Mouse (Mus musculus): ENCODE results near the gene Mrpl54. TPM values are rescaled to one million over a fixed set of nuclear protein-coding genes. Genes with fewer than 3 reads are reported as not detected.

The Mrpl54 gene
- 130 and 158 TPM in 2 replicates for total RNA-seq (2014; fragmentation: Nextera tagmentation)
- total RNA-seq (2017): 157 and 212 TPM in 2 replicates

DNA sequence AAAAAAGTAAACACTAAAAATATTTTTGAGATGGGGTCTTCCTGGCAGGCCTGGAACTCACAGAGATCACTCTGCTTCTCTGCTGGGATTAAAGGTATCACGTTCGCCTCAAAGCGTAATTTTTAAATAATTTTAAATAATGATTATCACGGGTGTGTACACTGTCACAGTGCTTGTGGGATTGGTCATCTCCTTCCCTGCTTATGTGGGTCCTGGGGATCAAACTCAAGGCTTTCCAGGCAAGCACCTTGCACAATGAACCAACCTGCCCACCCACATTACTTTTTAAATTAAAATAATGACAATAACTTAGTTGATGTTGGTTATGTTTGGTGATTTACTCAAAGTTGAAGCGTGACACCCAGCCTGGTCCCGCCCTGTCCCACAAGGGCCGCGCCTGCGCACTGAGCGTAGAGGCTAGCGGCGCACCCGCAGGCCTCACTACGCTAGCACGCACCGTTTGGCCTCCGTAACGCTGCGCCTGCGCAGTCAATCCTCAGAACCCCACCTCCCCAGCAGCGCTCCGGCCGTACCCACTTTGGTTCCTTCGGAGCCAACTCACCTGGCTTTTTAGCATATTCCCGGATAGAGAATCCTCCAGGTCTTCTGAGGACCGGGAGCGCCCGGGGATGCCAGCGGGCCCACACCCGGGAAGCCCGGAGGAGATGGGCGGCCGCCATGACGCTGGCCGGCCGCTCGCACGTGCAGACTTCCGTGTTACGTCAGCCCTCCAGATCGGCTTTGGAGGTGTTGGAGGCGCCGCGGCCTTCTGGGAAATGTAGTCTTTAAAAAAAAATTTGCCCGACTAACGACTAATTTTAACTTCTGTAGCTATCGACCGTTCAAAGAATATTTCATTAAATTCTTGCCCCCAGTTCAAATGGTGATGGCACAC, at the start of gene Mrpl54, which contains the start of gene Apba3:
Gene Mrpl54, minus strand, starts transcription at position 724 of the 895 bp plus-strand sequence.
Gene Apba3, plus strand, starts transcription at position 750 of the 895 bp plus-strand sequence.
- peak; percentile 76 for ATAC-seq (replicated peaks; ENCODE audit: low FRiP score, low TSS enrichment, poor library complexity, severe bottlenecking)

DNA sequence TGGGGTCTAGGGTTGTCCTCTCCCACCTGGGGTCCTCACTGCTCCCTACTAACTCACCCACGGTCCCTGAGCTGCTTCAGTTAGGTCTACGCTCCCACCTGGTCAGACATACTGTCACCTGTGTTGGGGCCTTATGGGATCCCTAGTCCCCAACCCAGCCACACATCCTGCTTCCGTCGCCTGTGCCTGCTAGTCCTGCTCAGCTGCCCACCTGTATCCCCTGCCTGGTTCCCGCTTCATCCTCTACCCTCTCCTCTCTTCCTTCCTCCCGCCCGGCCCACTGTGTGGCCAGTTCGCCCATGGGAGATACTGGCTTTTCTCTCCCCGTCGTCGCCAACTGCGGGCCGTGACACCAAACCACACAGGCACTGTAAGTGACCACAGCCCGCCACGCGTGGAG, 48.9 kb upstream of the Mrpl54 start:
- ATAC-seq (replicated peaks; ENCODE audit: low FRiP score, low TSS enrichment, poor library complexity, severe bottlenecking): no peak

DNA sequence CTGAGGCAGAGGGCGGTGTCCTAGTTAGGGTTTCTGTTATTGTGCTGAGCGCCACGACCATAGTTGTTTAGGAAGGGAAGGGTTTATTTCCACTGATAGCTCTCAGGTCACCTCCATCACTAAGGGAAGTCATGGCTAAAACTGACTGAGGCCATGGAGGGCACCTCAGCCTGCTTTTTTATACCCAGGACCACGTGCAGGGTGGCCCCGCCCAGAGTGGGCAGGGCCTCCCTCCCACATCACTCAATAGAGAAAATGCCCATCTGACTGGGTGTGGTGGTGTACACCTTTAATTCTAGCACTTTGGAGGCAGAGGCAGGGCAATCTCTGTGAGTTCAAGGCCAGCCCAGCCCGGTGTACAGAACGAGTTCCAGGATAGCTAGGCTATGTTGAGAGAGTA, 47.5 kb upstream of the Mrpl54 start:
- ATAC-seq (replicated peaks; ENCODE audit: low FRiP score, low TSS enrichment, poor library complexity, severe bottlenecking): no peak

DNA sequence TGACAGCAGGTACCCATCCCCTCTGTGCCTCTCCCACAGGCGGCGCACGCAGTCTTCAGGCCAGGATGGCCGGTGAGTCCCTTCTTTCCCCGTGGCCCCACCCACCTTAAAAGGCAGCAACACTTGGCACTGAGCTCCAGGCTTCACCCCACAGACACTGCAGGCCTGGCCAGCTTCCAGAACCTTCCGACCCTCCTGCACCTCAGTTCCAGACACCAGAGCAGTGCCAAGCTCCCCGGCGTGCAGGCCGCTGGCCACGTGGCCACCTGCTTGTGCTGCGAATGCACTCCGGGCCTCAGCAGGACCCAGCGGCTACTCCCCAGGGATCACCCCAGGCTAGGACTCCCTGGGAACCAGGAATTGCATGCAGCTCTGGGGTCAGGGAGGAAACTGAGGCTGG, 46.8 kb upstream of the Mrpl54 start:
- ATAC-seq (replicated peaks; ENCODE audit: low FRiP score, low TSS enrichment, poor library complexity, severe bottlenecking): no peak

DNA sequence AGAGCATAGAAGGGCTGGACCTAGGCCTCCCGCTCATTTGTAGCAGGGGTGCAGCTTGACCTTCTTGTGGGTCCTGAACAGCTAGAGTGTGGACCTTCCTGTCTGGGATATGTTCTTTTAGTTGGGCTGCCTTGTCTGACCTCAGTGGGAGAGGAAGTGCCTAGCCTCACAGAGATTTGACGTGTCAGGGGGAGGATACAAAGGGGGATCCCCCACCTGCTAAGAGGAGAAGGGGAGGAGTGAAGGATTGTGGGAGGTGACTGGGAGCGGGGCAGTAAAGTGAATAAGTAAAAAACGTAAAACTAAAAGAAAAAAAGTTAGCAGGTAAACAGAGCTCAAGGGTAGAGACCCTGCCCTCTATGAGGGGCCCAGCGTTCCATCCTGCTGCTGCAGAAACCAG, 42.8 kb upstream of the Mrpl54 start:
- no peak for ATAC-seq (replicated peaks; ENCODE audit: low FRiP score, low TSS enrichment, poor library complexity, severe bottlenecking)

DNA sequence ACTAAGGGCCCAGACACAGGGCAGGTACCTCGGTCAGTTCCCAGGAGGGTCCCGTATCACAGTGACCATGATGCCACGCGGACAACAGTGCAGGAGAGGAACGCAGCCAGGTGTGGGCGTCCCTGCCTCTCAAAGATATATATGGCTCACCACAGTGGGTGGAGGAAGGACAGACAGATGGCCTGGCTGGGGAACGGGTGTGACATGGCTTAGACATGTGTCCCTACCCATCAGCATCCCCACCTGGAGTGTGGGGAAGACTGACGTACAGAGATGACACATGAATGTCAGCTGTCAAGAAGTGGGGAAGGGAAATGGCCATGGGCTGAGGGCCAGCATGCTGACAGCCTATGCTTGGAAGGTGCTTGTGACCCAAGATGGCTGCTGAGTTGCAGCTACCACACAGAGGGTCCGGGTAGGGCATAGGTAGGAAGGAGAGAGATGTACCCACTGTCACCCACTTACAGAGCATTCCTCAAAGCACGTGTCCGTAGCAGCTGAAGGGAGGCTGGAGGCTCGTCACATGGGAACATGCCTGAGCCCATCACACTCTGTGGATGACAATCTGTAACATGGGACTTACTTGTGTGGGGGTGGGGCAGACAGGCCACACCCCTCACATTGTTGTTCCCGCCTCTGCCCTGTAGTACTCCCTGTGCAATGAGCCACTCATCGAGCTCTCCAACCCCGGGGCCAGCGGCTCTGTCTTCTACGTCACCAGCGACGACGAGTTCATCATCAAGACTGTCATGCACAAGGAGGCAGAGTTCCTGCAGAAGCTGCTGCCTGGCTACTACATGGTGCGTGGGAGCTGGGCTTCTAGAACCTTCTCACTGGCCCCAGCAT, 40.3 kb upstream of the Mrpl54 start:
- no peak for ATAC-seq (replicated peaks; ENCODE audit: low FRiP score, low TSS enrichment, poor library complexity, severe bottlenecking)

DNA sequence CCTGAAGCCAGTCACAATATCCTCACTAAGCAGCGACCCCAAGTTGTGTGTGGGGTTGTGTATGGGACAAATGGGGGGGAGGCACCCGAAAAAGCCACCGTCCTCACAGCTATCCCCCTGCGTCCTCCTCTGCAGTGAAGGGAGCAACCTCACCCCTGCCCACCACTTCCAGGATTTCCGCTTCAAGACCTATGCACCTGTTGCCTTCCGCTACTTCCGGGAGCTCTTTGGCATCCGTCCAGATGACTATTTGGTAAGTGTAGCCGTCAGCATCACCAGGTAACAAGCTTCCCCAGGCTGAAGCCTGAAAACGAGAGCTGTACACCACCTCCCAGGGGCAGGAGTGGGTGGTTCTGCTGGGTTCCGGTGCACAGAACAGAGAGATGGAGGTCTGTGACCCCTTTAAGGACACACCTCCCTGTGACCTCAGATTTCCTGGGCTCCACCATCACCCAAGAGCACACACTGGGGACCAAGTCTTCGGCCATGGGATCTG, 39.5 kb upstream of the Mrpl54 start:
- no peak for ATAC-seq (replicated peaks; ENCODE audit: low FRiP score, low TSS enrichment, poor library complexity, severe bottlenecking)

DNA sequence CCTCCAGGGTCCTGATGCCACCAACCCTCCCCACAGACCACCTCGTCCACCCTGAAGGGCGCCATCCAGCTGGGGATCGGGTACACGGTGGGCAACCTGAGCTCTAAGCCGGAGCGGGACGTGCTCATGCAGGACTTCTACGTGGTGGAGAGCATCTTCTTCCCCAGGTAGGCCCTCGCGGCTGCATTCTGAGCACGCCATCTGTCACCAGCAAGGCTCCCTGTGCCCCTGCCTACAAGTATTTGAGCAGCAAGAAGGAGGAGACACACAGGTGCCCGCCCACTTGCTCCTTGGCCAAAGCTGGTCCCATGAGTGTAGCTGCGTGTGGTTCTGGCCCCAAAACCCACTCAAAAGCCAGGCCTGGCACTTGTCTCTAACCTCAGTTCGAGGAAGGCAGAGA, 38.9 kb upstream of the Mrpl54 start:
- ATAC-seq (replicated peaks; ENCODE audit: low FRiP score, low TSS enrichment, poor library complexity, severe bottlenecking): no peak

DNA sequence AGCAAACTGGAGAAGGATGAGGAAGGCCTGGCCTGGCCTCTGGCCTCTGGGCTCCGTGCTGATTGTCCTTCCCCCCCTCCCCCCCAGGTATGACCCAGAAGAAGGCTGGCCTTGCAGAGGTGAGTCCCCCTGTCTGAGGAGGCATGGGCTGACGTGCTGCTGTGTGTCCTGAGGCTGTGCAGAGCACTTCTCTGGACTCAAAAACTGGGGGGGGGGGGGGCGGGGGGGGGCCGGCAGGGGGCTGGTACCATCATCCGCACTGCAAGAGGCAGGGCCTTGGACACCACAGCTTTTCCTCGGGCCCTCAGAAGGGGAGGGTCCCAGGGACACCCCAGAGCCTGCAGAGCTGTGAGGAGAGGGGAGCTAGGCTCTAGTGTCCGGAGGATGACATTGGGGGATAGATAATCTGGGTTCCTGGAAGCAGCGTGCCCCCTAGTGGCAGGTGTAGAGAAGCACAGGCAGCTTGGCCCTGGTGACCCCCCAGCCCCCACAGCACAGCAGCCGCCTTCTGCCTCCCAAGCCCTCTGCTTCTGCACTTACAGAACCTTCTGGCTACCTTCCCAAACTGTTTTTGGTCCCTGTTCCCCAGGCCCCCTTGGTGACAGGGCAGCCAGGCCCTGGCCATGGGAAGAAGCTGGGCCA, 38.0 kb upstream of the Mrpl54 start:
- peak; percentile 75 for ATAC-seq (replicated peaks; ENCODE audit: low FRiP score, low TSS enrichment, poor library complexity, severe bottlenecking)

DNA sequence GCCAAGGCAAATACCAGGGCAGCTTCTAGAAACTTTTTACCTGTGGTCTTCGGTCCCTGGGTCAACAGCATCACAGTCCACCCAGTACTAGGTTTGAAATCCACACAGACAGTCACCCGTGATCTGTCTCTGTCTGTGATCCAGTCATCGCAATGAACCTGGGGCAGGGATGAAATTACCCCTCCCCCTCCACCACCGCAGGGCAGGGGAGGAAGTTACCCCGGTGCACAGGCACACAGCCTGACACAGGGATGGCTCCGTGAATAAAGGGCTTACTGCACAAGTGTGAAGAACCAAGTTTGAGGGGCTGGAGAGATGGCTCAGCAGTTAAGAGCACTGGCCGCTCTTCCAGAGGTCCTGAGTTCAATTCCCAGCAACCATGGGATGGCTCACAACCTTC, 37.0 kb upstream of the Mrpl54 start:
- ATAC-seq (replicated peaks; ENCODE audit: low FRiP score, low TSS enrichment, poor library complexity, severe bottlenecking): no peak

DNA sequence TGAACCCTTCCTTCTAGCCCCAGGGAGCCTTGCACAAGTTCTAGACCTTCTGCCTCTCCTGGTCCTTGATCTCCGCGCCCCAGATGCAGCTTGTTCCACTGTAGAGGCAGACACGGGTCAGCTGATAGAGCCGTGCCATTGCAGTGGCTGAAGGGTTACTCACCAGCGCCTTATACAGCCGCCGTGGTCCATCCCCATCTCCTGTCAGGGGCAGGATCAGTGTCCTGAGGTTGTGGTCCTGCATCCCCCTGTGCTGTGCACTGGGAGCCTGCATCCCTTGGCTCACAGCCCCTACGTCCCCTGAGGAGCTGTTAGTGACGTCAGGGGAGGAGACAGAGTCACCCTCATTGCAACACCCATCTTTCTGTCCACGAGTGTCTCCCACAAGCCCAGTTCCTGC, 36.5 kb upstream of the Mrpl54 start:
- no peak for ATAC-seq (replicated peaks; ENCODE audit: low FRiP score, low TSS enrichment, poor library complexity, severe bottlenecking)

DNA sequence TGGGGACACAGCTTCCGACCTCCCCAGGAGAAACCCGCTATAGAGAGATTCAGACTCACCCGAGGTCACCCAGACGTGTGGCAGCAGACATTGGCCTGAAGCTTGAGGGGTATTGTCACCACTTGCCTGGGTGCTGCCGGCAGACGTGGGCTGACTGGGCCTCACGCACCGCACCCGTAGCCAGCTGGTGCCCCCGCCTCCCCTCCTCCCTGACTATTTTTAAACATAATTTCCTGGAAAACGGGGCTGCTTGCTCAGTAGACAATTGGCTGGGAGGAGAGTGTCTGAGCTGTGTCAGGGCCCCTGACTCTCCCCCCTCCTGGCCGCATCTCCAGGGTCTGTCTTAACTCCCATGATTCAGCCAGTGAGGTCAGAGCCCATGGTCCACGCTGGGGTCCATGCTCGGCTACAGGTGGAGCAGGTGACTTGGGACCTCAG, 36.1 kb upstream of the Mrpl54 start:
- ATAC-seq (replicated peaks; ENCODE audit: low FRiP score, low TSS enrichment, poor library complexity, severe bottlenecking): no peak

DNA sequence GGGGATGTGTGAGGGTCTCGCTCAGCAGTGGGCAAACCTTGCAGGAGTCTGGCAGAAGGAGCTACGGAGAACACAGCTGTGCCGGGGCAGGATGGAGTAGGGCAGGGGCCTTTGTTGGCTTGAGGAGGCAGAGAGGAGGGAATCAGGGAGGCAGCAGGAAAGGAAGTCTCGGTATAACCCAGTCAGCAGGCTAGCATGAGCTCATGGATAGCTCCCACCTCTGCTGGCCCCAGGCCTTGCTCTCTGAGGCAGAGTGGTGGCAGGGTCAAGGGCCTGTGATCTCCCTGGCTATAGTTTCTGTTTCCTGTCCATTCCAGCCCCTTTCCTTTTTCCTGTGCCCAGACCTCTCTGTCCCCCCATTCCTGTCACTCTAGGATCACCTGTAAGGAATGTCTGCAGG, 35.6 kb upstream of the Mrpl54 start:
- no peak for ATAC-seq (replicated peaks; ENCODE audit: low FRiP score, low TSS enrichment, poor library complexity, severe bottlenecking)

DNA sequence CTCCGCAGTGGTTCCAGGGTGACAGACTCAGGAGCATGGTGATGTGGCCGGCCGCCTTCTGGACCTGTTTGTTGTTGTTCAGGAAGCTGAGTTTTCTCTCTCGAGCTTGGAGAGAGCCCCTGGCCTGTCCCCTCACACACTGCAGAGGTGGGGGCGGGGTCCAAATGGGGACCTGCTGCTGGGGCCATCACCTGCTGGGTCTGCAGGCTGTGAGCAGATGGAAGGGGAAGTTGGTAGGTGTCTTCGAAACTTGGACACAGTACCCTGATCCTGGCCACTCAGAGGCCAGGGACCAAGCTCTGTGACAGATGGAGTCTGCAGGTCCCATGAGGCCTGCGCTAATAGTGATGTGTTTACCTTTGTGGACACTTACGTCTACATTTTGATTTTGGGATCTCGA, 34.6 kb upstream of the Mrpl54 start:
- no peak for ATAC-seq (replicated peaks; ENCODE audit: low FRiP score, low TSS enrichment, poor library complexity, severe bottlenecking)

DNA sequence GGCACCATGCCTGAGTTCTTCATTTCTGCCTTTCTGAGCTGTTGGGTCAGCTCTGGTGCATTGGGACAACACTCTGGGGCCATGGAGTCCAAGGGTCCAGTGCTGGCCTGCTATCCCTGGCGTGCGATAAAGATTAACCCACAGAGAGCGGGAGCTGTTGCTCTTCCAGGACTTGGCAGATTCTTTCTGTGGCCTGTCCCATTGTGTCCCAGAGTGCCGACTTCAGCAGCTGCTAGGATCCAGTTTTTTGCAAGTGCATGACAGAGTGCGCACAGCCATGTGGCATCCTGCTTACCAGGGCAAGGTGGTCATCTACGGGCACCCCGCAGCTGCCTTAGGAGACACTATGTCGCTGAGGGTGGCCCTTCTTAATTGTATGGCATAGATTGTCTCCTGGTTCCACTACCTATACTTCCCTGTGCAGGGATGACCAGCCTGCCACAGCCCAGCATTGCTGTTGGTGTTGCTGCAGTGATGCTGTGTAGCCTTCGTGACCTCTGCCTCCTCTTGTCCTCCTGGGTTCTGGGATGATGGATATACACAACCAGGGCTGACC, 33.7 kb upstream of the Mrpl54 start:
- ATAC-seq (replicated peaks; ENCODE audit: low FRiP score, low TSS enrichment, poor library complexity, severe bottlenecking): no peak

DNA sequence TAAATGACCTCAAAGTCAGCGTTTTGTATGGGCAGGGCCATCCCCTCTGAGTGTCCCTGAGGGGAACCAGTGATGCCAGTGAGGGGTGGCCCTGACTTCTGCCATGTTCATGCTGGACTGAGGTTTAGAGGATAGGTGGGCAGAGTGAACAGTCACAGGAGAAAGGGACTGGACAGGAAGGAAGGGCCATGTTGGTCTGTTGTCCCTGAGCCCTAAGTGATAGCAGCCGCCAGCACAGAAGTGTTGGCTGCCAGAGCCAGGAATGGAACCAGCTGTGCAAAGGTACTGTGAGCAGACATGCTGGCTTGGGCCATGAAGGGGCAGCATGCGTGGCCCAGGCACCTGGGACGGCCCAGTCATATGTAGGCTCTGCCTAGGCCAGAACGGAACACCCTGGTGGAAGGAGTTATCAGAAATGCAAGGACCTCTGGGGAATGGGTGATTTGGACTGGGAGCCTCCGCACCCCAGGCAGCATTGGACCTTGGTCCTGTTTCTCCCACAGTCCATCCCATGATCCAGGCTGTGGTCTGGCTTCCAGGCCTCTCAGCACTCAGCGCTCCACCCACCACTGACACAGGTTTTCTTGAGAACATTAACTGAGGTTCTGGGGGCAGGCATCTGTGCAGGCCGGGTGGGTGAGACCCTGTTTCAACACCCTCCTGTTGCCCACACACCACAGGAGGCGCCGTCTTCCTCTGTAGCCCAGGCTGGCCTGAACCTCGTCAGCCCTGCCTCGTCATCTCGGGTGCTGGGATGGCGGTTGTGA, 33.0 kb upstream of the Mrpl54 start:
- no peak for ATAC-seq (replicated peaks; ENCODE audit: low FRiP score, low TSS enrichment, poor library complexity, severe bottlenecking)

DNA sequence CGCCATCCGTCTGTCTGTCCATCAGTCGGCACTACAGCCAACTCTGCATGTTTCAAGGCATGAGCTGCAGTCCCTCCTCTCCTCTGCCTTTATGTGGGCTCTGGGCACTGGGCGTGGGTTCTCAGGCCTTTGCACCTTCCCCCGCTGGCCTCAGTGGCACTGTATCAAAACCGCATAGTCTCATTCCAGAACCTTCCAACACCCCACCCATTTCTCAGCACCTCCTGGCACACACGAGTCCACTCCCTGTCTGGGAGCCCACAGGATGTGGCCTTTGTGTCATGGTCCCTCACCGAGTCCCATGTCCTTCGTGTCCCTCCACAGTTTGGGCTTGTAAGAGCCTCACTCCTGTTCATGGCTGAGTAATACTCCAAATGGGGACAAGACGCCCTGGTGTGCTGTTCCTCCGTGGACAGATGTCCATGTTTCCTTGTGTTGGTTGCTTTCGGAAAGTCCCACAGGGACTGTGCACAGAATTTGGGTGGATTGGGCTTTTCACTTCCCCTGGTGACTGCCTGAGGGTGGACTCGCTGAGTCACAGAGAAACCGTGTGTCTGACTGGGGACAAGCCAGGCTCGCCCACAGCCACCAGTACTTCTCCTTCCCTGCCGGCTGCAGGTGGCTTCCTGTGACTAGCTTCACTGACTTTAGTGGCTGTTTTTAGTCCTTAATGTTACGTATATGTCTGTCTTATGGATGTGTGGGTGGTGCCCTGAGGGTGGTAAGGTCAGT, 31.8 kb upstream of the Mrpl54 start:
- no peak for ATAC-seq (replicated peaks; ENCODE audit: low FRiP score, low TSS enrichment, poor library complexity, severe bottlenecking)

DNA sequence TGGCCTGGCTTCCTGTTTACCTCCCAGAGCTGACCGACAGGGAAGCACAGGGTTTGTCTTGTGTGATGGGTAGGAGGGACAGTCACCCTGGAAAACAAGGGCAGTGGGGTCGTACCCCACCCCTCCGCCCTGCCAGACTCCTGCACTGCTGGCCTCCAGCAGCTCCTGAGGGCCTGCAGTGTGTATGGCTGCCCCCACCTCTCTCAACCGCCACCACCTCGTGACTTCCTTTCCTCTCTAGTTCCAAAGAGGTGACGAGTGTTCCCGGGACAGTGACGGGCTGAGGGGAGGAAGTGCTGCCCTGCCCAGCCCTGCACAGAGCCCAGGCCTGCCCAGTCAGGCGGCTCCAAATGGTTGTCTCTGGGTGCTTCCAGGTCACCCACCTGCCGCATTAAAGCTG, 31.1 kb upstream of the Mrpl54 start:
- no peak for ATAC-seq (replicated peaks; ENCODE audit: low FRiP score, low TSS enrichment, poor library complexity, severe bottlenecking)
